Mouse (Mus musculus) liver, adult 2 months (tissue): ENCODE data around the gene Kdm1a.

ENCODE experiments used
- CTCF ChIP-seq: fragments of 200-500 bp; IDR thresholded peaks from 2 replicates; pipeline ENCODE4 v1.5.1; 2011; ENCODE audit warnings: low read depth, low read length, control low read depth
- POLR2A ChIP-seq: fragments of 200-500 bp; IDR thresholded peaks from 2 replicates; pipeline ENCODE4 v1.6.1; 2011; ENCODE audit warnings: low read length, control low read depth; ENCODE audit not compliant: insufficient read depth; ENCODE audit errors: extremely low read depth

DNA sequence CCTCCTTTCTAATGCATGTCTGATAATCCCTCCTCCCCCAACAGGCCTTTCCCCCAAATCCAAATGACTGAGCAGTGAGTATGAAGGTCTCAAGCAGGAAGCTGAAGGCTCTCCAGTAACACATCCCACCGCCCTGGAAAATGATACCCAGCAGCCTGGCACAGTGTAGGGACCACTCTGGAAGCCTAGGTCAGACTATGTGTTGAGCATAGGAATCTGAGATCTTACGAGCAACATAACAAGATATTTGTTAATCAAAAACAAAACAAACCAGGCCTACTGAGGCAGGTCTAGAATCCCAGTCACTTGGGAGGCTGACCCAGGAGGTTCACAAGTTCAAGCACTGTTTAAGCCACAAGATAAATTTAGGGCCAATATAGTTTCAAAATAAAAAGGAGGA is 2.0 kb downstream of the Kdm1a start:
- TF ChIP-seq CTCF (no peak), POLR2A (no peak)
